Mouse (Mus musculus): Measurements from ENCODE around the gene Dnal4. TPM values are rescaled to one million over a fixed set of nuclear protein-coding genes. Genes with fewer than 3 reads are reported as not detected.
A peak's percentile ranks its signal among the peaks of the same experiment; 100 is the strongest.

The Dnal4 gene
- polyA plus RNA-seq, 1 experiment from 2014 or later: 68.7 TPM

GRCm38 (mm10) chr15:79810061-79810460 lies 32.4 kb upstream of the Dnal4 start:
- no peaks in the 10 kb centered on the region for H3K9me3 ChIP-seq
- peaks cover 6% of the 10 kb centered on the region for H3K27me3 ChIP-seq
- H3K4me2 ChIP-seq: no peak overlapping the region
- no peak for ATAC-seq (ENCODE audit: low FRiP score, low read depth)
- no peaks in the 10 kb centered on the region for H3K36me3 ChIP-seq
- peaks cover 6% of the 10 kb centered on the region for H3K4me1 ChIP-seq (replicated peaks)
- no peak overlapping the region for H3K4me3 ChIP-seq
- H3K9ac ChIP-seq: no peak overlapping the region
- WGBS: 55% methylated on average over 3 of the region's 3 CpGs
- H3K27ac ChIP-seq (replicated peaks): no peak overlapping the region

- Histone ChIP-seq H3K9me3 (no peaks in the 10 kb centered on the region), H3K4me1 (replicated peaks) (peaks cover 12% of the 10 kb centered on the region), H3K4me3 (no peak overlapping the region), H3K36me3 (no peaks in the 10 kb centered on the region), H3K27ac (replicated peaks) (no peak overlapping the region), H3K4me2 (no peak overlapping the region), H3K27me3 (peaks cover 6% of the 10 kb centered on the region), H3K9ac (no peak overlapping the region)
- no peak for ATAC-seq (ENCODE audit: low FRiP score, low read depth)
- 55% methylated on average over 5 of the region's 5 CpGs for WGBS
These were observed 31.0 kb upstream of the Dnal4 start for GRCm38 (mm10) chr15:79808658-79809057.

- Histone ChIP-seq H3K27me3 (peaks cover 6% of the 10 kb centered on the region), H3K36me3 (no peaks in the 10 kb centered on the region), H3K4me3 (no peak overlapping the region), H3K27ac (replicated peaks) (no peak overlapping the region), H3K9ac (no peak overlapping the region), H3K4me1 (replicated peaks) (peaks cover 15% of the 10 kb centered on the region), H3K4me2 (no peak overlapping the region), H3K9me3 (no peaks in the 10 kb centered on the region)
- no peak for ATAC-seq (ENCODE audit: low FRiP score, low read depth)
- 34% methylated on average over 5 of the region's 5 CpGs for WGBS
These were observed 30.5 kb upstream of the Dnal4 start for GRCm38 (mm10) chr15:79808114-79808513.

- Histone ChIP-seq H3K4me2 (no peak overlapping the region), H3K4me3 (no peak overlapping the region), H3K27ac (replicated peaks) (no peak overlapping the region), H3K9me3 (no peaks in the 10 kb centered on the region), H3K36me3 (no peaks in the 10 kb centered on the region), H3K9ac (no peak overlapping the region), H3K4me1 (replicated peaks) (peaks cover 25% of the 10 kb centered on the region), H3K27me3 (peaks cover 9% of the 10 kb centered on the region)
- no peak for ATAC-seq (ENCODE audit: low FRiP score, low read depth)
- 45% methylated on average over 1 of the region's 1 CpGs for WGBS
These were observed 29.4 kb upstream of the Dnal4 start for GRCm38 (mm10) chr15:79807050-79807449.

GRCm38 (mm10) chr15:79805246-79805645 lies 27.6 kb upstream of the Dnal4 start:
- Histone ChIP-seq H3K27ac (replicated peaks) (peak overlapping the region; percentile 85), H3K27me3 (peaks cover 9% of the 10 kb centered on the region)
- no peak for ATAC-seq (ENCODE audit: low FRiP score, low read depth)

GRCm38 (mm10) chr15:79804352-79805071 lies 26.9 kb upstream of the Dnal4 start, which contains the start of gene Nptxr:
Gene Nptxr (minus strand): TSS chr15:79804766.
- under 1% methylated on average over 64 of the region's 91 CpGs for WGBS
- H3K9ac ChIP-seq: peak within 1 kb of the TSS; percentile 71

More at GRCm38 (mm10) chr15:79805246-79805645, 27.6 kb upstream of the Dnal4 start:
- peaks cover 37% of the 10 kb centered on the region for H3K4me1 ChIP-seq (replicated peaks)
- no peaks in the 10 kb centered on the region for H3K36me3 ChIP-seq
- H3K9me3 ChIP-seq: no peaks in the 10 kb centered on the region
- peak overlapping the region; percentile 77 for H3K4me3 ChIP-seq
- peak overlapping the region; percentile 71; the same call in 1 of the 2 replicates for H3K9ac ChIP-seq
- peak overlapping the region; percentile 83 for H3K4me2 ChIP-seq
- whole genome bisulfite sequencing: 18% methylated on average over 8 of the region's 8 CpGs

GRCm38 (mm10) chr15:79803533-79804351 lies 26.1 kb upstream of the Dnal4 start:
- Histone ChIP-seq H3K27me3 (peaks cover 9% of the 10 kb centered on the region), H3K36me3 (no peaks in the 10 kb centered on the region), H3K4me1 (replicated peaks) (peaks cover 37% of the 10 kb centered on the region), H3K9ac (peak overlapping the region; percentile 71), H3K27ac (replicated peaks) (peak overlapping the region; percentile 85), H3K4me2 (peak overlapping the region; percentile 83), H3K9me3 (no peaks in the 10 kb centered on the region), H3K4me3 (peak overlapping the region; percentile 77)
- WGBS: 5% methylated on average over 77 of the region's 81 CpGs
- peak; percentile 59 for ATAC-seq (ENCODE audit: low FRiP score, low read depth)

More at GRCm38 (mm10) chr15:79804352-79805071, 26.9 kb upstream of the Dnal4 start, which contains the start of gene Nptxr:
- H3K27ac ChIP-seq (replicated peaks): peak within 1 kb of the TSS; percentile 85
- ATAC-seq (ENCODE audit: low FRiP score, low read depth): peak; percentile 82
- H3K4me1 ChIP-seq (replicated peaks): peaks cover 37% of the 10 kb centered on the region
- H3K4me3 ChIP-seq: peak within 1 kb of the TSS; percentile 77
- no peaks in the 10 kb centered on the region for H3K36me3 ChIP-seq
- H3K4me2 ChIP-seq: peak within 1 kb of the TSS; percentile 83
- H3K27me3 ChIP-seq: peaks cover 9% of the 10 kb centered on the region
- H3K9me3 ChIP-seq: no peaks in the 10 kb centered on the region

GRCm38 (mm10) chr15:79802304-79802703 lies 24.7 kb upstream of the Dnal4 start:
- peaks cover 5% of the 10 kb centered on the region for H3K27me3 ChIP-seq
- no peaks in the 10 kb centered on the region for H3K36me3 ChIP-seq
- peaks cover 37% of the 10 kb centered on the region for H3K4me1 ChIP-seq (replicated peaks)
- H3K27ac ChIP-seq (replicated peaks): no peak overlapping the region
- H3K4me2 ChIP-seq: peak overlapping the region; percentile 83
- no peak overlapping the region for H3K4me3 ChIP-seq
- no peak for ATAC-seq (ENCODE audit: low FRiP score, low read depth)
- H3K9ac ChIP-seq: no peak overlapping the region
- H3K9me3 ChIP-seq: no peaks in the 10 kb centered on the region
- WGBS: 24% methylated on average over 4 of the region's 4 CpGs

GRCm38 (mm10) chr15:79801646-79802045 lies 24.0 kb upstream of the Dnal4 start:
- H3K9ac ChIP-seq: no peak overlapping the region
- WGBS: 57% methylated on average over 2 of the region's 2 CpGs
- no peak for ATAC-seq (ENCODE audit: low FRiP score, low read depth)
- H3K9me3 ChIP-seq: no peaks in the 10 kb centered on the region
- no peaks in the 10 kb centered on the region for H3K36me3 ChIP-seq
- H3K4me2 ChIP-seq: no peak overlapping the region
- peaks cover 5% of the 10 kb centered on the region; the same call in 1 of the 2 replicates for H3K27me3 ChIP-seq
- no peak overlapping the region for H3K4me3 ChIP-seq
- H3K27ac ChIP-seq (replicated peaks): no peak overlapping the region
- peaks cover 37% of the 10 kb centered on the region for H3K4me1 ChIP-seq (replicated peaks)

GRCm38 (mm10) chr15:79800701-79801100 lies 23.1 kb upstream of the Dnal4 start:
- no peaks in the 10 kb centered on the region for H3K9me3 ChIP-seq
- peaks cover 42% of the 10 kb centered on the region for H3K4me1 ChIP-seq (replicated peaks)
- H3K4me3 ChIP-seq: no peak overlapping the region
- WGBS: 30% methylated on average over 11 of the region's 11 CpGs
- H3K9ac ChIP-seq: no peak overlapping the region
- no peak for ATAC-seq (ENCODE audit: low FRiP score, low read depth)
- H3K27ac ChIP-seq (replicated peaks): no peak overlapping the region
- H3K27me3 ChIP-seq: 0 out of 2 replicates have a peak, but pooled peaks cover 5% of the 10 kb centered on the region
- no peak overlapping the region for H3K4me2 ChIP-seq
- H3K36me3 ChIP-seq: no peaks in the 10 kb centered on the region

- ATAC-seq (ENCODE audit: low FRiP score, low read depth): no peak
- Histone ChIP-seq H3K27ac (replicated peaks) (no peak overlapping the region), H3K4me3 (no peak overlapping the region), H3K36me3 (no peaks in the 10 kb centered on the region), H3K9ac (no peak overlapping the region), H3K4me2 (no peak overlapping the region), H3K4me1 (replicated peaks) (peaks cover 30% of the 10 kb centered on the region), H3K27me3 (0 out of 2 replicates have a peak, but pooled peaks cover 3% of the 10 kb centered on the region), H3K9me3 (no peaks in the 10 kb centered on the region)
- 86% methylated on average over 10 of the region's 10 CpGs for WGBS
These were observed 20.9 kb upstream of the Dnal4 start for GRCm38 (mm10) chr15:79798591-79798990.

- no peak for ATAC-seq (ENCODE audit: low FRiP score, low read depth)
- Histone ChIP-seq H3K4me2 (no peak overlapping the region), H3K27me3 (peaks cover 6% of the 10 kb centered on the region; the same call in 1 of the 2 replicates), H3K36me3 (peaks cover 6% of the 10 kb centered on the region; the same call in 1 of the 2 replicates), H3K4me3 (no peak overlapping the region), H3K9ac (no peak overlapping the region), H3K27ac (replicated peaks) (no peak overlapping the region), H3K9me3 (no peaks in the 10 kb centered on the region), H3K4me1 (replicated peaks) (peaks cover 23% of the 10 kb centered on the region)
- WGBS: 90% methylated on average over 8 of the region's 8 CpGs
These were observed 20.0 kb upstream of the Dnal4 start for GRCm38 (mm10) chr15:79797680-79798079.
